Mouse (Mus musculus): ENCODE data around the gene Gm6993.

Gene Gm6993

DNA sequence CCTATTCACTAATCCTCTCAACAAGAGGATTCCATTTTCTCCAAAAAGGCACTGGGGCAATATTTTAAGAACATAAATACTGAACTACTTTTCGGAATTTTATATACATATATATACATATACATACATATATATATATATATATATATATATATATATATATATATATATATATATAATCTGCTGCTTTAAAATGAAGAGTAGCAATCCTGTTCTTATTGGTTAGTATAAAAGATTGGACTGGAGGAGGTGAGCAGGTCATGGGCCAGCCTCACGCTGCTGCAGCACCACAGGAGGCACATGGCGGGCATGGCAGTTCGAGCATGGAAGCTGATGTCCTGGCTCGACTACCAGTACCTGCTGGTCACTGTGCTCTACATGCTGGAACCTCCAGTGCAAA lies at the start of gene Gm6993:
Gene Gm6993 (plus strand): TSS at position 301 of the 400 bp plus-strand sequence.
- no peak for DNase-seq (ENCODE audit: low read depth in 1 of 2, low spot score in 2 of 2)

DNA sequence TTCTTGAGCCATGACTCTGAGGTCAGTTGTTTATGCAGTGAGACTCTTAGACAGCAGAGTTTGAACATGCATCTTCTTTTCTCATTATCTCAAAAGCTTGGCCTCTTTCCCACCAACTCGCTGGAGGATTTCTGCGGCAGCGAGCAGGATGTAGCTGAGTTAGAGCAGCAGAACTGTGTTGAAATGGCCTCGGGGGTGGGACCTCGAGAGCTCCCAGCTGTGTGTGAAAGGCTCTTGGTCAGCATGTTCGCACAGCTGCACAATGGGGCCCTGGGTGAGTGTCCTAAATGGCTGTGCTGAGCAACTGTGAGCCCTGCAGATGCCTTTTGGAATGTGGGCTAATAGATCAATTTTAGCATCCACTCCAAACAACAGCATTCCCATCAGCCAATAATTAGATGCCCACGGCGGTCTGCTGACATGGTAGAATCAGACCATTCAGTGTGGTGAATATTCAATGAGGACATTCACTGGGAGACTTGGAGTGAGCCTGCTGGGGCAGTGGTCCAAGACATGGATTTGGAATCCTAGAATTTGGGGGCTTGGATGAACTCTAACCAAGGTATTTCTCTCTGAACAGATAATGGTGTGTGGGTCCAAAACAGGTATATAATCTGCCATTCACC lies 49.1 kb upstream of the Gm6993 start:
- no peak for DNase-seq (ENCODE audit: low read depth in 1 of 2, low spot score in 2 of 2)

DNA sequence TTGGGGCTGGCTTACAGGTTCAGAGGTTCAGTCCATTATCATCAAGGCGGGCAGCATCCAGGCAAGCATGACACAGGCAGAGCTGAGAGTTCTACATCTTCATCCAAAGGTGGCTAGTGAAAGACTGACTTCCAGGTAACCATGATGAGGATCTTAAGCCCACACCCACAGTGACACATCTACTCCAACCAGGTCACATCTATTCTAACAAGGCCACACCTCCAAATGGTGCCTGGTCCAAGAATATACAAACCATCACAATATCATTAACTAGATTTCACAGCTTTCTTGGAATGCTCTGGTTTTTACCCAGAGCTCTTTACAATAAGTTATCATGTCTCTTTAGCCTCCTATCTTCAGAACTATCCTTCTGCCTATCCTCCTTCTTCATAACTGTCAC lies 38.1 kb upstream of the Gm6993 start:
- no peak for DNase-seq (ENCODE audit: low read depth in 1 of 2, low spot score in 2 of 2)

DNA sequence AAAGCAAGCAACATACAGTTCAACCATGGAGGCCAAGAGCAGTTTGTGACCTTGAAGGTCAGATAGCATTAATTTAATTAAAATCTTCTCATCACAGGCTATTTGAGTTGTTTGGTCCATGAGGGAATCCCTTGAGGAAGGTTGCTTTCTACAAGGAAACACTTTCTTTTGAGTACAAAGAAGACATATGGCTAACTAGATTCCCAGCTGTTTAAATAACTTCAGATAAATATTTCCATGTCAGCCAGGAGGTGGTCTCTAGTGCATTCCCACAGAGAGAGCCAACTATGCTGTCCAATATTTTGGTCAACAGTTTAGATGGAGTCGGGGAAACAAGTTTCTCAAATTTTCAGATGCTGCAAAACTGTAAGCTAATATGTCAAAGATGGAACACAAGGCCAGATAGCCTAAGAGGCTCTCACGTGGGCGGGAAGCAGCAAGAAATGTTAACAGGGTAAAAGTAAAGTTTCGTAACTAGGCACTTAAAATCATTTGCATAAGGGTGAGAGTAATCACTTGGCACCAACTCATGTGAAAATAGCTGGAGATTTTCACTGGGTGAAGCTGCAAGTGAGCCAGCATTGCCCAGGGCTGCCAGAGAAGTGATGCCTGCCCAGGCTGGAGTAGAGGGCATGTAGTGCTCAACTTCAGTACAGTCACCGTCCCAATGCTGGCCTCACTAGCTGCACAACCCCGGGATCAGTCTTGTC lies 36.7 kb upstream of the Gm6993 start:
- DNase-seq (ENCODE audit: low read depth in 1 of 2, low spot score in 2 of 2): no peak

DNA sequence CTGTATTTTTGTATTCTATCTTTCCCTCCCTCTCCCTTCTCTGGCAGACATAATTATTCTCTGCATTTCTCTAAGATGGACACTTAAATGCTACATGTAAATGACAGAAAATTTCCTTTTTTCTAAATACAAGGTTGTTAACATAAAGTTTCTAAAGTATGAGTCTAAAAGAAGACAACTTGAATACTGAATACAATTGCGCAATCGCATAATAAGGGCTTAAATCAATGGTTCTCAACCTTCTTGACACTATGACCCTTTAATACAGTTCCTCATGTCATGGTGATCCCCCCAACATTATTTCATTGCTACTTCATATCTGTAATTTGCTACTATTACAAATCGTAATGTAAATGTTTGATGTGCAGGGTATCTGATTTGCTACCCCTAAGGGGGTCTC lies 35.7 kb upstream of the Gm6993 start:
- no peak for DNase-seq (ENCODE audit: low read depth in 1 of 2, low spot score in 2 of 2)

DNA sequence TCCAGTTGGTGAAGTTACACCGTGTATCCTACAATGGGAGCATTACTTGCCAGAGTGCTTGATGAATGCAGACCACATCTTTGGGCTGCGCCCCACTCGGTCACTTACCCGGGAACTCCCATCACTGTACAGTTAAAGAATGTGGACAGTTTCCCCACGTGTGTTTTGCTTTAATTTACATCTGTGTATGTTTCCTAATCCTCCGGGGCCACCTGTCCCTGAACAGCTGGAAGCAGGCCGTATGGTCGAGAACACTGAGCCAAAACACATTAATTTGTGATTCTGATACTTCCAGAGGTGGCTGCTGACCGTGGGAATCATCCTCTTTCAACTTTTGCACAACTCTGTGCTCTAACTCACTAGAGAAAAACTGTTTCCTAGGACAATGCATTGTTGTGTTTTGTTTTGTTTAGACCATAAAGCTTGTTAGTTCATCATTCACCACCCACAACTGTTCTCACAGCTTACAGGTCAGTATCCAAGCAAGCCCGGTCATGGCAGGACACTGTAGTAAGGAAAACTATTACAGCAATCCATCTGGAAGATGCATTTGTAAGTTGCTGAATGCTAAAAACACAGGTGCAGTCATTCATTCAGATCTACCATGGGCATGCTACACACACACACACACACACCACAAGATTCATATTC lies 34.5 kb upstream of the Gm6993 start:
- DNase-seq (ENCODE audit: low read depth in 1 of 2, low spot score in 2 of 2): no peak

DNA sequence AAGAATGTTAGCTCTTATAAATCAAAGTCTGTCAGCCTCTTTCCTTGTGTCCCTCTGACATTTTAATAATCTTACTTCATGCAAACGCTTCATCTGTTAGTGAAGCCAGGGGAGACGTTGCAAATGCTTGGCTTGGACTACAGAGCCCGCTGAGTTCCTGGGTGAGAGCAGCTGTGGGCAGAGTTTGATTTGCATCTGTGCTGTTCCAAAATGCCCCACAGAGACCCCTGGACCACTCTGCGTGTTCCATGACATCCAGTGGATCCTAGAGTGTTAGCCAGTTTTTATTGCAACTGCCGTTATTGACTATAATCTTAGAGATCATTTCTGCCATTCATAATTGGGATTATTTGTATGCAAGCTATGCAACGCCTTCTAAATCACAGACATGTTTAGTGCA lies 31.8 kb upstream of the Gm6993 start:
- no peak for DNase-seq (ENCODE audit: low read depth in 1 of 2, low spot score in 2 of 2)

DNA sequence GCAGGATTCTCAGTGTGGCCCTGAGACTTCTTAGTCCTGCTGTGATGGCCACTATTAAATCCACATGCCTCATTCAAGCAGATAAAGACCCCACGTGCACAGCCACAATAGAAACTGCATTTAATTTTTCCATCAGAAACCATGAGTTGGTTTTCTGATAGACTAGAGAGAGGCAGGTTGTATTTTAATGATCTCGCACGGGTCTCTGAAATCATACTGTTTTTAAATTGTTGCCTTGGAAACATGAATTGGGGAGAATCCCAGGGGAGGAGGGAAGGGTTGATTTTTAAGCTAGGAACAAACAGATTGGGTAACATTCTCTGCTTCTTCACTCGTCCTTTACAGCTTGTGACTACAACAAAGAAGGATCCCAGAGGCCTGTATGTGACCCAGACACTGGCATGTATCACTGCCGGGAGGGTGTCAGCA lies 31.2 kb upstream of the Gm6993 start:
- DNase-seq (ENCODE audit: low read depth in 1 of 2, low spot score in 2 of 2): no peak

DNA sequence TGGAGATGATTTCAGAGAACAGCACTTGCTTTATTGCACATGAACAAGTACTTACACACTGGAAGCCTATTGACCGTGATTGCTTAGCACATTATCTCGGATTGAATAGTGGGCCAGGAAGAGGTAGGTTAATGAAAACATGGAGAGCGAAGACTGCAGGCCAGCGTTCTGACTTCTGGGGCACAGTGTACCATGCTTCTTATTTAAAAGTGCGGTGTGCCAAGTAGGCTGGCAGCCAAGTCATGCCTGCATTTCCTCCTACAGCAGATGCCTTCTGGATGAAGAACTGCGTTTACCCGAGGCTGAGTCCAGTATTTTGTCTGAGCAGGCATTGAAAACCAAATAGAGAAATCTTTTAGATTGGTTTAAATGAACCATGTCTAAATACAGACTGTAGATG lies 27.0 kb upstream of the Gm6993 start:
- DNase-seq (ENCODE audit: low read depth in 1 of 2, low spot score in 2 of 2): no peak

DNA sequence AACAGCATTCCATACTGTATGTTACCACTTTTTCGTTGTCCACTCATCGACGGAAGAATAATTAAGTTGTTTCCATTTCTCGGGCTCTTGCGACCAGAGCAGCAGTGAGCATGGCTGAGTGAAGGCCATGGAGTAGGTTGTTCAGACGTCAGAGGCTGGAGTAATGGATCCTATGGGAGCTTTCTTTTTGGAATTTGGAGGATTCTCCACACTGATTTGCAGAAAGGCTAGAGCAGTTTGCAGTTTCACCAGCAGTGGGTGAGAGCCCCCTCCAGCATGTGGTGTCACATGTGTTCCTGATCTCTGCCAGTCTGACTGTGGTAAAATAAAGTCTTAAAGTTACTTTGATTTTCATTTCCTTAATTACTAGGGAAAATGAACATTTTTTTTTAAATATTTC lies 25.6 kb upstream of the Gm6993 start:
- DNase-seq (ENCODE audit: low read depth in 1 of 2, low spot score in 2 of 2): no peak

DNA sequence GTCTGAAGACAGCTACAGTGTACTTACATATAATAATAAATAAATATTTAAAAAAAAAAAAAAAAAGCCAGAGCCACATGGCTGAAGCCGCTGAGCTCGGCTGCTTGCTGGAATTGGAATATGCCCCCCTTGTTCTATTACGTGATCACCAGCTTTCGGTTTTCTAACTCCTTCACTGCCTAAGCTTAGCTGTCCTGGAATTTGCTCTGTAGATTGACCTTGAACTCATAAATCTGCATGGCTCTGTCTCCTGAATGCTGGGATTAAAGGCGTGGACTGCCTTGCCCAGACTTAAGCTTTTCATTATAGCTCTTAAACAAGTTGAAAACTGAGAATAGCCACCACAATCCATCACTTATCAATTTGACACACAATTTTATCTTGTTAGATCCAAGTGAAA lies 23.3 kb upstream of the Gm6993 start:
- DNase-seq (ENCODE audit: low read depth in 1 of 2, low spot score in 2 of 2): no peak

DNA sequence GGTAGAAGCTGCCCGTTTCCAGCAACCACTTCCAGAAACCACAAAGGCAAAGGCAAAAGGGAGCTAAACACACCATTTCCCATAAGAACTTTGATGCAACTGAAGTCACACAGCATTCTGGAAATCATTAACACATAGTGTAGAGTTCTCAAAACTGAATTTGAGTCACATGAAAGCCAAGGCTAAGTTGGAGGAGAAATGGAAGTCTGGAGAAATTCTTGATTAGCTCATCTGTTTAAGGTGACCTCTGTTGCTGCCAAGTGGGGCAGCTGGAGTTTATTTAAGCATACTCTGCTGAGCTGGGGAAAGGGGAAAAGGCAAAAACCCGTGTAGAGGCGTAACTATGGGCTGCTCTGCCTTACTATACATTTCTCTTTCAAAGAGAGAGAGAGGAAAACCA lies 21.8 kb upstream of the Gm6993 start:
- no peak for DNase-seq (ENCODE audit: low read depth in 1 of 2, low spot score in 2 of 2)

DNA sequence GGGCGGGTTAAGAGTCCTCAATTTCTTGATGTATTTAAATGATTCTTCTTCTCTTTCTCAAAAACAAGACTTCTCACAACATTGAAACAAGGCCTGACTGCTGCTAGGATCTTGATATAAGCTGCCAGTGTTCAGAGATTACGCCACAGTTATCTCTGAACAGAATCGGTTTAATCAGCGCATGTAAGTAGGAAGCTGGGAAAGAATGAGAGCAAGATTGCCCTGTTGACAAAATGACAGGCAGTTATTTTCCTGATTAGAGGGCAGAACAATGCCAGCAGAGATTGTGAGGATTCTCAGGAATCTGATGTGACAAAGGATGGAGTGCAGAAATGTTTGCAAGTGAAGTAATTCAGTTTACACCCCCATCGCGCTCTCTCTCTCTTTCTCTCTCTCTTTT lies 19.0 kb upstream of the Gm6993 start:
- DNase-seq (ENCODE audit: low read depth in 1 of 2, low spot score in 2 of 2): no peak

DNA sequence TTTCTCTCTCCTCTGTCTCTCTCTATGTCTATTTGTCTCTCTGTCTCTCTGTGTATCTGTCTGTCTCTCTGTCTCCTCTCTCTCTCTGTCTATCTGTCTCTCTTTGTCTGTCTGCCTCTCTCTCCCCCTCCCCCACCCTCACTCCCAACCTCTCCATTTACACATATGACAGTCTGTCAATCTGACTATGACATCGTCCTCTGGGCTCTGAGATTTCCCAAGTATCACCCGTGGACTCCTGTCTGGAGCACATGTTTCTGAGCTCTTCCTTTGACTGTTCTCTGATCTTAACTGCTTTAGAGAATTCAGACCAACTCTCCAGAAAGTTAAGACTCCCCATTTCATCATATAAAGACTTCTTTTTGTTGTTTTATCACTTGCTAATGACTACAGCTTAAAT lies 18.3 kb upstream of the Gm6993 start:
- no peak for DNase-seq (ENCODE audit: low read depth in 1 of 2, low spot score in 2 of 2)

DNA sequence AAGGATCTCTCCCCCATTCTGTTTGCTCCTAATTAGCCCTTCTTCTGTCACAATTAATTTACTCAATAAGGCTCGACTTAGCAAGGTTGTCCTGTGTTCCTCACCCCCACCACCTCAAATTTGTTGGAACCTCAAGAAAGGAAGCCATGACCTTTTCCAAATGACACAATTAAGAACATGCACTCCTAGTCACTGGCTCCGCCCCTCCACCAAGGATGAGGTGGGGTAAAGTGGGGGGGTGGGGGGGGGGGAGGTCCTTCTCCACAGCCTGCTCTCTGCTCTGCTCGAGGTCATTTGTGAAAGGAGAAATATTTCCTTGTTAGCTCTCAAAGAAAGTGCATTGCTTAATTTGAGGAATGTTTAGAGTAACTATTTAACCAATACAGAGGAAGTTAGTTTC lies 17.8 kb upstream of the Gm6993 start:
- no peak for DNase-seq (ENCODE audit: low read depth in 1 of 2, low spot score in 2 of 2)

DNA sequence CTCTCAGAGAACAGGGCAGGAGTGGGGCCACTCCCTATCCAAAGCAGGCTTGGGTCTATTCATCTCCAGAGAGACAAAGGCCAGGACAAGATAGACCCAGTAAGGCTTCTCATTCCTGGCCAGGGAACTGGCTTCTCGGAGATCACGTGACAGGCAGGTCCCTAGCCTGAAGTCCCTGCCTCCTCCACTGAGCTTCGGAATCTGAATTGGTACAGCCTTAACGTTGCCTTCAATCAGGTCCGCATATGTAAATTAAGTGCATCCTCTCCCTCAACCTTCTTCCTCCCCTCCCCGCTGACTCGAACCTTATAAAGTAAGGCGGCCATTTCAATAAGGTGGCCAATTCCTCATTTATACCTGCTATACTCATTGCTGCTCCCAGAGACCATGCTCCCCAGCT lies 15.1 kb upstream of the Gm6993 start:
- DNase-seq (ENCODE audit: low read depth in 1 of 2, low spot score in 2 of 2): no peak

DNA sequence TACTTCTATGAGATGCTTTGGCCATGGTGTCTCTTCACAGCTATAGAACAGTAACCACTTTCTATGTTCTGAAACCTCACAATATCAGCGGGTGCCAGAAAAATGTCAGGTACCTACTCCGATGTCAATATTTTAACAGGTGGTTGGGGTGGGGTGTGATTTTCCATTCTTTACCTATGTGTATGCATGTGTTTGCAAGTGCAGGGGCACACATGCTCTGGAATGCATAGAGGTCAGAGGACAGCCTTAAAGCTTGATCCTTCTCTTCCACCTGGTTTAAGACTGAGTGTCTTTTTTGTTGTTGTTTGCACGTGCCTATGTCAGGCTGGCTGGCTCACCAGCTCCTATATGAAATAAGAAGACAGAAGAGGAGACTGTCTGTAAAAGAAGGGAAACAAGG lies 13.4 kb upstream of the Gm6993 start:
- no peak for DNase-seq (ENCODE audit: low read depth in 1 of 2, low spot score in 2 of 2)

DNA sequence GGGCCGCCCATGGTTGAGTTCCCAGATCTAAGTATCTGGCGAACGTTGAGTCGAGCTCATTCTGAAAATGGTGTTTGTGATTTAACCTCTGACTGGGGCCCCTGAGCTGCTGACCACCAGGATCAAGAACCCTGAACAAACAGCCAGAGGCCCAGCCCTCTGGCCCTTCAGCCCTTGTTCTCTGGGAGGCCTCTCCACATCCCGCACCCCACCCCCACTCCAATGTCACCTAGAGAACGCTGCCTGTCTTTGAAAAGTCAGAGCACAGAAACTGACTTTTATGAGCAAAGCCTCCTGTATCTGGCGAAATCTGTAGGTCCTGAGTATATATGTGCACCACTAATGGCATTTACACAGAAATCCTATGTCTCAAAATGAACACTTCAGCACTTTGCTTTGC lies 11.7 kb upstream of the Gm6993 start:
- DNase-seq (ENCODE audit: low read depth in 1 of 2, low spot score in 2 of 2): no peak

DNA sequence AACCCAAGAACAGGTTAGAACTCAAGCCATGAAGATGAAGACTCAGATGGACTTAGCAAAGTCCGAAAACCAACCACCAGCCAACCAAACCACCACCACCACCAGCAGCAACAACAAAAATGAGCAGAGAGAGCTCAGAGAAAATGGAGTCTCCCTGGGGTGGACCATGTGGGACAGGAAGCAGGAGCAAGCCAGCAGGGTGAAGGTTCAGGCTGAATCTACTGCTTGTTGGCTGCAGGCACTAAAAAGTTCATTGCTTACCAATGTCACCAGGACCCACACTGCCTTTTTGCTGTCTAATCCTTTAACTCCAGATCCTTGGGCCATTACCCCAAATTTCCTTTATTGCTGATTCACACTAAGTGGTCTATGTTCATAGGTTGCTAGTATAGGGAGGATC lies 7.9 kb upstream of the Gm6993 start:
- no peak for DNase-seq (ENCODE audit: low read depth in 1 of 2, low spot score in 2 of 2)

DNA sequence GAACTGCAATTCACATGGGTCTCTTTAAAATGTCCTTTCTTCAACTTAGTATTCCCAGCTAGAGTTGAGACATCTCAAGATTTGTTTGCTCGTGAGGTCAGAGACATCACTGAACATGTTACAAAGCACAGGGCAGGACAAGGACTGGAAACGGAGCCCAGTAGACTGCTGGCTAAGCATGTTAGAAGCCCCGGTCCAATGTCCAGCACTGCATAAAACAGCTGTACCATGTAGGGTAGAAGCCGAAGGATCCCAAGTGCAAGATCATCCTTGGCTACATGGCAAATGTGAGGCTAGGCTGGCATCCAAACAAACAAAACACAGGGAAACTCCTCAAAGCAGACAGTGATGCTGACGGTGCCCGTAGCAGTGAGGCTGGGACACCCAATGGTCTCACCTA lies 5.6 kb upstream of the Gm6993 start:
- no peak for DNase-seq (ENCODE audit: low read depth in 1 of 2, low spot score in 2 of 2)

DNA sequence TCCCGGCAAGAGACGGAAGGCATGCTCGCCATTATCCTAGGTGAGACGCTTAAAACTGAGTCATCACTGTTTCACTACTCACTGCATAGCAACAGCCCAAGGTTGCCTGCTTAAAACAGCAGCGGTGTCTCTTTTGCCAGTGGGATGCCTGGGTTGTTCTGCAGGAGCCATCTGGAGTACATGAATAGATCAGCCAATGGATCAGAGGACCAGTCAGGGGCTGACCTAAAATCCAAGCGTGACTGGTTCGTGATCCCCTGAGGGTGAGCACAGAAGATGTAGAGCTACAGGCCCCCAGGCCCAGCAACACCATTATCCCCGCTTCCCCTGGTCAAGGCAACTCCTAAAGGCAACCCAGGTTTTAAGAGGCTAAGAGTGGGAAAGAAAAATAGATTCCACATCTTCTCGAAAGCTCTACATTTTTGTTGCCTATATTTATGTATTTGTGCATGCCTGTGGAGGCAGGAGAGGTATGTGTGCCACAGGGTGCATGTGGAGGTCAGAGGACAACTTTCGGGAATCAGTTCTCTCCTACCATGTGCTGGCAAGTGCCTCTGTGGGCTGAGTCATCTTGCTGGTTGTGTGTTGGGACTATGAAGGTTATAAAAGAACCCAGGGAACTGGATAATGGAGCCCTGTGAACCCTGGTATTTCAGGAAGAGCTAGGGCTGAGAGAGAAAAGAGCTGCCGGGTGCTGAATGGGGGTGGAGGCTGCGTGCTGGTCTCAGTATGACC lies 3.5 kb upstream of the Gm6993 start:
- no peak for DNase-seq (ENCODE audit: low read depth in 1 of 2, low spot score in 2 of 2)

DNA sequence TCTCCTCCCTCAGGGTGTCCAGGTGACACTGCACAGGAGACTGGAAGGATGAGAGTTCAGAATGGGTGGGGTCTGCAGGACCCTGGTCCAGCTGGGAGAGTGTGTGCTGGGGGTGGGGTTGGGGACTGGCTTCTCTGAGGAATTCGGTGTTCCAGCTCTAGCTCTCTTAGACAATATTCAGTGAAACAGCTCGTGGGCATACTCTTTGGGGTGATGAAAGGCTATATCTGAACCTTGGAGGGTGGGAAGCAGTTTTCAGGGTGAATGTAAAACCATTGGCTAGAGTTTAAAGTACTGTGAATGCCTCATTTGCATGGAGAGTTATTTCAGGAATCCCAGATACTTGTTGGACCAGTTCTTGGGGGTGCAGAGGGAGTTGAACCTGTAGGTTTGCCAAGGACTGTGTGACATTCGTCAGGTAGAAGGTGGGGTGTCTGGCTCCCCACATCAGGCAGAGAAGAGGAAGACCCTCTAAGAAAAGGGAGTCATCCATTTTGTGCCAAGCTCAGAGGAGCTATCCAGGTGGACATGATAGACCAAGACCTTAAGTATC lies 1.5 kb upstream of the Gm6993 start:
- no peak for DNase-seq (ENCODE audit: low read depth in 1 of 2, low spot score in 2 of 2)

Data from monocyte, adult 2 months (primary cell).